Mouse (Mus musculus): ENCODE results near the gene Tet3. TPM values are rescaled to one million over a fixed set of nuclear protein-coding genes. Genes with fewer than 3 reads are reported as not detected.

The Tet3 gene
- polyA plus RNA-seq, 1 experiment: 32.6 TPM

DNA sequence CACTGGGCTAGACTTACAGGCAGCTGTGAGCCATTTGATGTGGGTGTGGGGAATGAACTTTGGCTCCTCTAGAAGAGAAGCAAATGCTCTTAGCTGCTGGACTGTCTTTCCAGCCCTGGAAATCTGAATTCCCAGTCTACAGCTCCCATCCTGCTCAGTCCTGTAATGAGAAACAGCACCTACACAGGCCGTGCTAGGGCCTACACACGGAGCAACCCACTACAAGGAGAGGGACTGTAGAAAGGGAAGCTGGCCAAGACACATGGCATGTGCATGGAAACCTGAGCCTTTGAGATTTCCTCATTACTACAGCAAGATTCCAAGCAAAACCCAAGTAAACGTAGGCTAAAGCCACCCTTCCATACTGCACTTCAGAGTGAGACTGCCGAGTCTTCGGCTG is 29.3 kb upstream of the Tet3 start:
- H3K27me3 ChIP-seq (ENCODE audit: control insufficient read depth, insufficient read depth, low read length): no peaks in the 10 kb centered on the region
- H3K36me3 ChIP-seq (ENCODE audit: control insufficient read depth, insufficient read depth, low read length): peaks cover 28% of the 10 kb centered on the region
- no peak overlapping the region for H3K4me3 ChIP-seq (ENCODE audit: control insufficient read depth, insufficient read depth, low read length)
- 95% methylated on average over 5 of the region's 5 CpGs for WGBS
- TF ChIP-seq POLR2A (IDR thresholded peaks at IDR 0.05; ENCODE audit: control insufficient read depth, extremely low read depth, insufficient read depth, low read length, poor library complexity): no peak
- no peak for TF ChIP-seq CTCF (IDR thresholded peaks at IDR 0.05; ENCODE audit: borderline replicate concordance, control insufficient read depth, extremely low read depth, insufficient read depth, low read length, poor library complexity)
- no peak for DNase-seq
- peaks cover 2% of the 10 kb centered on the region for H3K4me1 ChIP-seq (replicated peaks; ENCODE audit: control insufficient read depth, insufficient read depth, low read length)
- no peak overlapping the region for H3K27ac ChIP-seq (ENCODE audit: control insufficient read depth, insufficient read depth, low read length)

DNA sequence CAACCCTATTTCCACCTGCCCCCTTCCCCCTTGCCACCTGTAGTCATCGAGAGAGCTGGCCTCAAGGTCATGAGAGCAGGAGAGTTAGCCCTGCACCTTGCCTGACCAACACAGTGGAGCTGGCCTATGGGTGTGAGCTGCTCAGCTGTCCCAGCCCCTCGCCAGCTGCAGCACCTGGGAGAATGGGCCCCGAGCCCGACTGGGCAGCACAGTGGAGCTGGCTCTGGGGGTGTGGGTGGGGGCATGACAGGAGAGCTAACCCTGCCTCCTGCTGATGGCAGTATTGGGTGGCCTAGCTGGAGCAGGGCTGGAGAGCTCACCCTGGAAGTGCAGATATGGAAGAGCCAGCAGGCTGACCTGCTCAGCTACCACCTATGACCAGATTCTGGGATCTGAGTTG is 28.4 kb upstream of the Tet3 start:
- H3K36me3 ChIP-seq (ENCODE audit: control insufficient read depth, insufficient read depth, low read length): peaks cover 25% of the 10 kb centered on the region
- no peak for DNase-seq

DNA sequence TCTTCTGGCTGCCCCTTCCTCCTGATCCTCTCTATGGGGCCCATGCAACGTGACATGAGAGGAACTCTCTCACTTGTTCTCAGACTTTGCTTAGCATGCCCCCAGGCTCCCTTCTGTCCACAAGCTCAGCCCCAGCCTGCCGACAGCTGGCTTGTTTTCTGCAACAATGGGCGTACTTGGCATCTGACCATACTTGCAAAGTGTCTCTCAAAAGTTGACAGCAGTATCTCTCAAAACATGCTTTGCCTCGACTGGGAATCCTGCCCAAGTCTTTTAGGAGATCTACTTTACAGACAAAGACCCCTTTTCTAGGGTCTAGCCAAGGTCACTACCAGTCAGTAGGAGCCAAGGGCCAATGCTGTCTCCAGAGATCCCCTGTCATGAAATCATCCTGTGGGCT is 27.0 kb upstream of the Tet3 start:
- Histone ChIP-seq H3K27me3 (ENCODE audit: control insufficient read depth, insufficient read depth, low read length) (no peaks in the 10 kb centered on the region), H3K4me3 (ENCODE audit: control insufficient read depth, insufficient read depth, low read length) (no peak overlapping the region), H3K4me1 (replicated peaks; ENCODE audit: control insufficient read depth, insufficient read depth, low read length) (peaks cover 2% of the 10 kb centered on the region), H3K36me3 (ENCODE audit: control insufficient read depth, insufficient read depth, low read length) (peaks cover 25% of the 10 kb centered on the region), H3K27ac (ENCODE audit: control insufficient read depth, insufficient read depth, low read length) (no peak overlapping the region)
- WGBS: 92% methylated on average over 4 of the region's 4 CpGs
- no peak for DNase-seq
- TF ChIP-seq CTCF (IDR thresholded peaks at IDR 0.05; ENCODE audit: borderline replicate concordance, control insufficient read depth, extremely low read depth, insufficient read depth, low read length, poor library complexity): no peak
- no peak for TF ChIP-seq POLR2A (IDR thresholded peaks at IDR 0.05; ENCODE audit: control insufficient read depth, extremely low read depth, insufficient read depth, low read length, poor library complexity)

More for the DNA sequence above, 28.4 kb upstream of the Tet3 start:
- H3K27me3 ChIP-seq (ENCODE audit: control insufficient read depth, insufficient read depth, low read length): no peaks in the 10 kb centered on the region
- peaks cover 2% of the 10 kb centered on the region for H3K4me1 ChIP-seq (replicated peaks; ENCODE audit: control insufficient read depth, insufficient read depth, low read length)
- H3K4me3 ChIP-seq (ENCODE audit: control insufficient read depth, insufficient read depth, low read length): no peak overlapping the region
- no peak overlapping the region for H3K27ac ChIP-seq (ENCODE audit: control insufficient read depth, insufficient read depth, low read length)
- 97% methylated on average over 4 of the region's 4 CpGs for WGBS
- TF ChIP-seq CTCF (IDR thresholded peaks at IDR 0.05; ENCODE audit: borderline replicate concordance, control insufficient read depth, extremely low read depth, insufficient read depth, low read length, poor library complexity) (no peak), POLR2A (IDR thresholded peaks at IDR 0.05; ENCODE audit: control insufficient read depth, extremely low read depth, insufficient read depth, low read length, poor library complexity) (no peak)

DNA sequence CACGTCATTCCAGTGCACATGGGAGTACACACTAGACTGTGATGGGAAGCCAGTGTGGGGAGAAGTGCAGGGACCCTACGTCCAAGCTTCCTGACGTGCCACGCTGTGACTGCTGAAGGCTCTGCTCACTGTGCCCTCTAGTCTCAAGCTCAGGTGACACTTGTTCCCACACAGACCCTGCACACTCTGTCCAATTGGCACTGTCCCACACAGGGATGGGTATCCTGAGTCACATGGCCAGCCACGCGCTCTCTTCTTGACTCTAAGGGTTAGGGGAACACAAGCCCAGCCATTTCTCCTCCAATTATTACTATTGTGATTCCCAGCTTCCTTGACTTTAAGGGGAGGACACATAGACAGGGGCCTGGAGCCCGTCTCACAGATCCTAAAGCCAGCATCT is 24.9 kb upstream of the Tet3 start:
- no peak for DNase-seq
- no peak overlapping the region for H3K27ac ChIP-seq (ENCODE audit: control insufficient read depth, insufficient read depth, low read length)
- TF ChIP-seq CTCF (IDR thresholded peaks at IDR 0.05; ENCODE audit: borderline replicate concordance, control insufficient read depth, extremely low read depth, insufficient read depth, low read length, poor library complexity) (no peak), POLR2A (IDR thresholded peaks at IDR 0.05; ENCODE audit: control insufficient read depth, extremely low read depth, insufficient read depth, low read length, poor library complexity) (no peak)
- H3K36me3 ChIP-seq (ENCODE audit: control insufficient read depth, insufficient read depth, low read length): peaks cover 12% of the 10 kb centered on the region; the same call in 1 of the 2 replicates
- H3K4me3 ChIP-seq (ENCODE audit: control insufficient read depth, insufficient read depth, low read length): no peak overlapping the region
- H3K27me3 ChIP-seq (ENCODE audit: control insufficient read depth, insufficient read depth, low read length): no peaks in the 10 kb centered on the region
- WGBS: 98% methylated on average over 7 of the region's 7 CpGs
- 0 out of 2 replicates have a peak, but pooled peaks cover under 1% of the 10 kb centered on the region for H3K4me1 ChIP-seq (replicated peaks; ENCODE audit: control insufficient read depth, insufficient read depth, low read length)

DNA sequence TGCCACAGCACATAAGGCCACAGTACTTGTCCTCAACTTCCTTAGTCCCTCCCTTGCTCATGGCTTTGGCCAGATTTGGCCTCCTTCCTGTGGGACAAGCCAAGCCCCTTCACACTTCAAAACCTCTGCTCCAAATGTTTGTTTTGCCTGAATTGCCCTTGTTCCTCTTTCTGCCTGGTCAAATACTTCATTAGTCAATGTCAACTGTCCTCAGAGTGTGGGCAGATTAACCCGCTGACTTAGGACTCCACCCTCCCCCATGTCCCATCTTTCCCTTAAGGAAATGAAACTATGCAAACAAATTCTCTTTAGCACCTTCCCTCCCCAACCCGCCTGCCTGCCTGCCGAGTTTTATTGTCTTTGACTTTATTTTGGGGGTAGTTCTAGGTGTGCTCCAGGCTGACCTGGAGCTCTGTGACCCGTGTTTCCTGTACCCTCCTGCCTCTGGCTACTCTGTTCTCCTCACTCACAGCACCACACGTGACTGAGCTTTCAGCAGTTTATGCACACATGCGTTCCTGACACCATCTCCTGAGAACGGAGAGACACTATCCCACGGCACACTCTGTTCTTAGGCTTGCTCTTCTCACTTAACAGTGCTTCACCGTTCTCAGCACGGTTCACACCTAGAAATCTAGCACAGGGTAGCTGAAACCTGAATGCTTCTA is 23.7 kb upstream of the Tet3 start:
- Histone ChIP-seq H3K27me3 (ENCODE audit: control insufficient read depth, insufficient read depth, low read length) (no peaks in the 10 kb centered on the region), H3K4me3 (ENCODE audit: control insufficient read depth, insufficient read depth, low read length) (no peak overlapping the region), H3K27ac (ENCODE audit: control insufficient read depth, insufficient read depth, low read length) (no peak overlapping the region; the same call in 1 of the 2 replicates), H3K4me1 (replicated peaks; ENCODE audit: control insufficient read depth, insufficient read depth, low read length) (peaks cover 6% of the 10 kb centered on the region; the same call in 1 of the 2 replicates), H3K36me3 (ENCODE audit: control insufficient read depth, insufficient read depth, low read length) (peaks cover 5% of the 10 kb centered on the region; the same call in 1 of the 2 replicates)
- DNase-seq: no peak
- no peak for TF ChIP-seq POLR2A (IDR thresholded peaks at IDR 0.05; ENCODE audit: control insufficient read depth, extremely low read depth, insufficient read depth, low read length, poor library complexity)
- TF ChIP-seq CTCF (IDR thresholded peaks at IDR 0.05; ENCODE audit: borderline replicate concordance, control insufficient read depth, extremely low read depth, insufficient read depth, low read length, poor library complexity): no peak
- WGBS: 61% methylated on average over 10 of the region's 10 CpGs

DNA sequence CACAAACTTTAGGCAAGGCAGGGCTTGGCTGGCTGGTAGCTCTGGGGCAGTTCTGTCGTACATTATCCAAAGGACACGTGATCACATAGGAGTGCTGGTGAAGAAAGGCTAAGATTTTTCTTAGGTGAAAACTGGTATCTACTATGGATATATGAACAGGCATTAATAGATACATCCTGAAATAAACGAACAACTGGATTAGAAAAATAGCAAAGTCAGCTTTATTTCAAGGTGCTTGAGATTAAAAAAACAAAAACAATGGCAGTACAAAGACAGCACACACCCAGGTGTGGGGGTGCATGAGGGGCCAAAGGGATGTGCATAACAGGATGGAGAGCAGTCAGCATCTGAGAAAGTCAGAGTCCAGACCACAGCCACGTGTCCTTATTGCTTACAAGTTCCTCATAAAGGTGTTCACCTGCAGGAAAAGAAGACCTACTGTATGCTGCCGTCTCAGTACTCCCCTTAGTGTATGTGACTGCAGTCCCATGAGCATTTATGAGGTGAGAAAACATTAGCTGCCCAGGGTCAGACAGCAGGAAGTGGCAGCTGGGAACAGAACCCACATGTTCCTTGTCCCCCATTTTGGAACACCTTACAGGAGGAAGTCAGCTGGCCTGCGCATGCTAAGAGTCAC is 21.3 kb upstream of the Tet3 start:
- no peak for DNase-seq
- no peaks in the 10 kb centered on the region for H3K27me3 ChIP-seq (ENCODE audit: control insufficient read depth, insufficient read depth, low read length)
- TF ChIP-seq POLR2A (IDR thresholded peaks at IDR 0.05; ENCODE audit: control insufficient read depth, extremely low read depth, insufficient read depth, low read length, poor library complexity): no peak
- TF ChIP-seq CTCF (IDR thresholded peaks at IDR 0.05; ENCODE audit: borderline replicate concordance, control insufficient read depth, extremely low read depth, insufficient read depth, low read length, poor library complexity): no peak
- 85% methylated on average over 6 of the region's 6 CpGs for WGBS
- peaks cover 6% of the 10 kb centered on the region; the same call in 1 of the 2 replicates for H3K4me1 ChIP-seq (replicated peaks; ENCODE audit: control insufficient read depth, insufficient read depth, low read length)
- no peak overlapping the region for H3K27ac ChIP-seq (ENCODE audit: control insufficient read depth, insufficient read depth, low read length)
- H3K36me3 ChIP-seq (ENCODE audit: control insufficient read depth, insufficient read depth, low read length): no peaks in the 10 kb centered on the region; the same call in 1 of the 2 replicates
- H3K4me3 ChIP-seq (ENCODE audit: control insufficient read depth, insufficient read depth, low read length): no peak overlapping the region

Data from thymus, adult 2 months (tissue).